Mouse (Mus musculus) kidney, adult 11 months (tissue): ENCODE data around the gene Nxt2.

Experiments used
- DNase-seq: peaks from one replicate; pipeline ENCODE4 v3.0.0; 2022

The Nxt2 gene

GRCm38 (mm10) chrX:142226542-142226941 lies at the start of gene Nxt2:
Nxt2 (plus strand) TSS chrX:142226770.
- DNase-seq = no peak

GRCm38 (mm10) chrX:142176981-142177380 lies 49.6 kb upstream of the Nxt2 start:
- DNase-seq = no peak

- peak; percentile 41 for DNase-seq
These were observed 44.5 kb upstream of the Nxt2 start for GRCm38 (mm10) chrX:142182026-142182425.

- peak; percentile 56 for DNase-seq
These were observed 37.4 kb upstream of the Nxt2 start for GRCm38 (mm10) chrX:142189023-142189703.

- no peak for DNase-seq
These were observed 36.2 kb upstream of the Nxt2 start for GRCm38 (mm10) chrX:142190355-142190754.

GRCm38 (mm10) chrX:142194420-142194819 lies 32.1 kb upstream of the Nxt2 start:
- peak; percentile 77 for DNase-seq

- DNase-seq = peak; percentile 16
These were observed 31.0 kb upstream of the Nxt2 start for GRCm38 (mm10) chrX:142195551-142195950.

GRCm38 (mm10) chrX:142196831-142197230 lies 29.7 kb upstream of the Nxt2 start, which contains the start of gene Gucy2f:
Gucy2f (minus strand) TSS chrX:142196931.
- DNase-seq = no peak

- peak; percentile 43 for DNase-seq
These were observed 26.3 kb upstream of the Nxt2 start for GRCm38 (mm10) chrX:142200295-142200694.

GRCm38 (mm10) chrX:142227398-142228054 lies 956 bp downstream of the Nxt2 start:
- peak; percentile 56 for DNase-seq

GRCm38 (mm10) chrX:142228055-142228768 lies 1.6 kb downstream of the Nxt2 start:
- DNase-seq = peak; percentile 75

- DNase-seq = no peak
These were observed 2.2 kb downstream of the Nxt2 start for GRCm38 (mm10) chrX:142228769-142229158.

GRCm38 (mm10) chrX:142236146-142236545 lies 9.6 kb downstream of the Nxt2 start:
- DNase-seq = peak; percentile 71

- no peak for DNase-seq
These were observed 10.5 kb downstream of the Nxt2 start for GRCm38 (mm10) chrX:142237101-142237500.

- peak; percentile 12 for DNase-seq
These were observed 19.2 kb downstream of the Nxt2 start for GRCm38 (mm10) chrX:142245682-142246327.

- no peak for DNase-seq
These were observed 23.6 kb downstream of the Nxt2 start for GRCm38 (mm10) chrX:142250008-142250736.

GRCm38 (mm10) chrX:142276031-142276430 lies 49.5 kb downstream of the Nxt2 start:
- no peak for DNase-seq

- DNase-seq = no peak
These were observed 50.0 kb downstream of the Nxt2 start for GRCm38 (mm10) chrX:142276573-142276972.

- no peak for DNase-seq
These were observed 59.3 kb downstream of the Nxt2 start for GRCm38 (mm10) chrX:142285905-142286304.
